Mouse (Mus musculus) bone marrow macrophage, adult 2 months (primary cell): Measurements from ENCODE around the gene Wdr24.

ENCODE experiments used
- CTCF ChIP-seq: IDR thresholded peaks from 2 replicates; pipeline ENCODE4 v1.5.1; 2012; ENCODE audit warnings: low read depth, mild to moderate bottlenecking, low read length, moderate library complexity
- POLR2A ChIP-seq: IDR thresholded peaks from 2 replicates; pipeline ENCODE4 v1.6.1; 2012; ENCODE audit warnings: mild to moderate bottlenecking, low read depth, low read length, borderline replicate concordance

GRCm38 (mm10) chr17:25841117-25841880, 17.9 kb downstream of the Wdr24 start, which contains the start of gene Gm20683:
- no peak for TF ChIP-seq POLR2A
- no peak for TF ChIP-seq CTCF
